Mouse (Mus musculus) liver, embryonic 12.5 days (tissue): ENCODE results near the gene Wdr43. TPM values are rescaled to one million over a fixed set of nuclear protein-coding genes. Genes with fewer than 3 reads are reported as not detected.

Experiments
- ATAC-seq: fragments of 200-750 bp; cut with Nextera tagmentation; 2 replicates; pipeline ENCODE4 v1.8.0; 2017; ENCODE audit warnings: moderate number of reproducible peaks, mild to moderate bottlenecking, moderate library complexity
- H3K27ac ChIP-seq: fragments of 300-500 bp; sonication (generic); 2 replicates; pipeline ENCODE4 v1.5.1; 2016; ENCODE audit warnings: mild to moderate bottlenecking
- H3K27me3 ChIP-seq: fragments of 300-500 bp; sonication (generic); replicated peaks from 2 replicates; pipeline ENCODE4 v1.6.1; 2016; ENCODE audit warnings: mild to moderate bottlenecking, moderate library complexity
- H3K36me3 ChIP-seq: fragments of 300-500 bp; sonication (generic); 2 replicates; pipeline ENCODE4 v1.6.1; 2016; ENCODE audit warnings: mild to moderate bottlenecking, moderate library complexity
- H3K4me1 ChIP-seq: fragments of 300-500 bp; sonication (generic); 2 replicates; pipeline ENCODE4 v1.6.1; 2016
- H3K4me2 ChIP-seq: fragments of 300-500 bp; sonication (generic); 2 replicates; pipeline ENCODE4 v1.6.1; 2016; ENCODE audit warnings: mild to moderate bottlenecking, moderate library complexity
- H3K4me3 ChIP-seq: fragments of 300-500 bp; sonication (generic); 2 replicates; pipeline ENCODE4 v1.5.1; 2016; ENCODE audit warnings: mild to moderate bottlenecking, moderate library complexity
- H3K9ac ChIP-seq: fragments of 300-500 bp; sonication (generic); 2 replicates; pipeline ENCODE4 v1.6.1; 2016; ENCODE audit warnings: mild to moderate bottlenecking, moderate library complexity
- H3K9me3 ChIP-seq: fragments of 300-500 bp; sonication (generic); replicated peaks from 2 replicates; pipeline ENCODE4 v1.6.1; 2016; ENCODE audit warnings: mild to moderate bottlenecking, moderate library complexity
- WGBS: fragments of 180-500 bp; shearing (Covaris S2); methylation state at CpG from one replicate; pipeline ENCODE4 v1.1.7; 2016; ENCODE audit not compliant: insufficient replicate concordance; 5-methylcytosine and 5-hydroxymethylcytosine counted together
- polyA plus RNA-seq: library from polyadenylated mRNA; unstranded; fragments of >200 nt; fragmentation: Nextera tagmentation; extraction: Ambion mirVana; gene quantifications from 2 replicates; pipeline ENCODE4 v1.2.1, GENCODE M21; 2016

Gene Wdr43
- polyA plus RNA-seq: 86.3 and 88.7 TPM in 2 replicates

DNA sequence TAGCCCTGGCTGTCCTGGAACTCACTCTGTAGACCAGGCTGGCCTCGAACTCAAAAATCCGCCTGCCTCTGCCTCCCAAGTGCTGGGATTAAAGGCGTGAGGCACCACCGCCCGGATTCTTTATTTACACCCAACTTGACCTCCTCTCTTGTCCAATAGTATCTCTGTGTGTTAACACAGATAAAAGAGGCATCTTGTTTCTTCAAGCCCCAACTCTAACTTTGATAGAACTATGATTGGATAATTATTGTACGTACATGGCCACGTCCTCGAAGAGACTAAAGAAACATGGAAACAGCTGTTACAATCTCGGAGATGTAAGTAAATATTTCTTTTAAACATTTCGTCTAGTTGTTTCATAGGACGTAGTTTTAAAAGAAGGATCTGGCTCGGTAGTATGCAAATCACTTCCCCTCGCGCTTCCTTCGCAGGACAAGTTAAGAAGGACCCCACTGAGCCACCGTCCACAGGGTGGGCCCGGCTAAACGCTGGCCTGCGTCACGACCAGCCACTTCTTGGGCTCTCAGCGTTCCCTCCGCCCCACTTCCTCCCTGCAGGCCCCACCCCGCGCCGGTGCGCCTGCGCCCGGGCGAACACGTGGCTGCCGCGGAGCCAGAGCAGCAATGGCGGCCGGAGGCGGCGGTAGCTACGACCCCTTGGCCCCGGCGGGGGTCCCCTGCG lies at the start of gene Wdr43:
Gene Wdr43 (plus strand): TSS at position 258 of the 681 bp plus-strand sequence.
- no peaks in the 10 kb centered on the region for H3K9me3 ChIP-seq
- H3K27me3 ChIP-seq: 0 out of 2 replicates have a peak, but pooled peaks cover 3% of the 10 kb centered on the region
- H3K4me2 ChIP-seq: peak within 1 kb of the TSS; percentile 93
- 3% methylated on average over 40 of the region's 40 CpGs for WGBS
- peak within 1 kb of the TSS; percentile 99 for H3K4me3 ChIP-seq
- H3K9ac ChIP-seq: peak within 1 kb of the TSS; percentile 93
- ATAC-seq: peak; percentile 99
- H3K36me3 ChIP-seq: peaks cover 22% of the 10 kb centered on the region
- H3K27ac ChIP-seq: peak within 1 kb of the TSS; percentile 82
- peaks cover 41% of the 10 kb centered on the region for H3K4me1 ChIP-seq

DNA sequence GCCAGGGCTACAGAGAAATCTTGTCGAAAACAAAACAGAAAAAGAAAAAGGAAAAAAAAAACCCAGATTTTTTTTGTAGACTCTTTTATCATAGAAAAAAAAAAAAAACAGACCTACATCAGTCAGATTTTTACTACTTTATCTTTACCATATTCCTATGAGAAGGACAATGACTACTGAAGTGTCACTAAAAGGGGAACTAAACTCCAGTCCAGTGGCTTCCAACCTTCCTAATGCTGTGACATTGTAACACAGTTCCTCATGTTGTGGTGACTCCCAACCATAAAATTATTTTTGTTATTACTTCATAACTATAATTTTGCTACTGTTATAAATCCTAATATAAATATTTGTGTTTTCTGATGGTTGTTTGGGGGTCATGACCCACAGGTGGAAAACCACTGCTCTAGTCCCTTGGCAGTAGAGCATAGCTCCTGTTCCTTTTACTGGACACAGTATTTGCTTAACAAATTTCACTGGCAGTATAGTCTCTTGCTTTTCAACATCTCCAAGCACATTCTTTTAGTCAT lies 36.5 kb upstream of the Wdr43 start:
- no peak for ATAC-seq
- H3K9ac ChIP-seq: no peak overlapping the region
- no peak overlapping the region for H3K27ac ChIP-seq
- H3K9me3 ChIP-seq: no peaks in the 10 kb centered on the region
- H3K36me3 ChIP-seq: no peaks in the 10 kb centered on the region
- no peaks in the 10 kb centered on the region for H3K4me1 ChIP-seq
- H3K4me2 ChIP-seq: no peak overlapping the region
- WGBS: 62% methylated on average over 1 of the region's 1 CpGs
- no peaks in the 10 kb centered on the region for H3K27me3 ChIP-seq
- no peak overlapping the region for H3K4me3 ChIP-seq

DNA sequence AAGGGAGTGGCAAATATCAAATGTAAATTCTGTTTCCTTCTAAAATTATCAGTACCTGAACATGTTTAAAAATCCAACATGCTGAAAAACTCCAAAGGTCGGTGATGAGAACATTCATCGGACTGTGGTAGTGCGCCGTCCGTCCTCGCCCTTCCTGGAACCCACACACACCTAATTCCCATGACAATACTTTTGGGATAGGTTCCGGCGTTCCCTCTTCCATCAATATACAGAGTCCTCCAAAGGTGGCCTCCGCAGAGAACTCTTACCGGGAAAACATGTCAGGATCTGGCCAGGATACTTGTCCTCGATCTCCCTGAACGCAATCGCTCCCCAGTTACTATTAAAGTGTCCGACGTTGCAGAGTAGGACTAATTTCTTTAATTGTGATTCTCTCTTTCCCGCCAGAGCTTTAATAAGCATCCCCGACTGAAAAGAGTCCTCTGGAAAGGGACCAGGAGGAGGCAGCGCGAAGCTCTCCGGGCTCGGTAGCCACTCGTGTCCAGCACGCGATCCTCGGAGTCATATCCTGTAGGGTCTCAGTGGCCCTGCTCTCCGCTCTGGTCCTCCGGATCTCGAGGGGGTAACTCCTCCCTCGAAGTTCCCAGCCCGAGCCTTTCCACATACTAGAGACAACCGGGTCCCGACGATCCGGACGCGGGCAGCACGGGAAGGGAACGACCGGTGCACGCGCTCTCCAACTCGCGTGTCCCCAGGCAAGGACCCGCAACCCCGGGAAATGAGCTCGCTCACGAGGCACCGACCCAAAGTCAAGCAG lies 17.6 kb upstream of the Wdr43 start:
- peak overlapping the region; percentile 84 for H3K4me2 ChIP-seq
- H3K4me1 ChIP-seq: peaks cover 33% of the 10 kb centered on the region
- no peaks in the 10 kb centered on the region for H3K9me3 ChIP-seq
- peak overlapping the region; percentile 81 for H3K27ac ChIP-seq
- peaks cover 7% of the 10 kb centered on the region for H3K36me3 ChIP-seq
- peak overlapping the region; percentile 82 for H3K4me3 ChIP-seq
- H3K9ac ChIP-seq: peak overlapping the region; percentile 83
- WGBS: under 1% methylated on average over 48 of the region's 48 CpGs
- peak; percentile 69 for ATAC-seq
- H3K27me3 ChIP-seq: peaks cover 10% of the 10 kb centered on the region

DNA sequence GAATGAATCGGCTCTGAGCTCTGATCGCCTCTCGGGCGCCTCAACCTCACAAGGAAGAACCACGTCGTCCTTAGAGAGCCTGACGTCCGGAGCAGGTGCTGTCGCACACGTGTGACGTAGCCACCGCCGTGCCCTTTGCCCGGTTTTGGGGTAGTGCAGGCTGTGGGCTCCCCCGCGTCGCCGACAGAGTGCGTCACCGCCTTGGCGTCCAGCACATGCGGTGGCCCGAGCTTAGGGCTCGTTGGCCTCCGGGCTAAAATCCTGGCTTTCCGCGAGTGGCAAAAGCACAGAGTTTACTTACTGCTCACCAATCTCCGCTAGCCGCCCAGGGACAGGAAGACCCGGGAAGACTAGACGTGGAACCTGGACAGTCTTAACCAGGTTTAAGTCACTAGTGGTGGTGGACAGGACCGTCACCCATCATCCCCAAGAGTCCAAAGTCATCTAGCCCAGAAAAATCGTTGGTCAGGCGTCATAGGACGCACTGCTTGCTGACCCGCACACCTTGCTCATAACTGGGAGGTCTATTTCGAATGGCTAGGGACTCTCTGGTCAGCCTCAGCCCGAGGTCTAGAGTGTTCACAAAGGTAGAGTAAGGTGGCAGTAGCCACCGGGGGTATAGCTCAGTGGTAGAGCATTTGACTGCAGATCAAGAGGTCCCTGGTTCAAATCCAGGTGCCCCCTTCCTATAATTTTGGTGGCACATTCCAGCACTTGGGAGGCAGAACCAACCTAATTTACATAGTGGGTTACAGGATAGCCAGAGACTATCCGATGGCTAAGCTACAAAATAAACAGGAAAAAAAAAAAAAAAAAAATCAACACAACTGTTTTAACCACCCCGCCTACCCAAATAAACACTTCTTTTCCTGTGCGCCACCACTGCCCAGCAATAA lies 16.8 kb upstream of the Wdr43 start:
- ATAC-seq: peak; percentile 97
- Histone ChIP-seq H3K4me3 (peak overlapping the region; percentile 82), H3K4me2 (peak overlapping the region; percentile 84), H3K27ac (peak overlapping the region; percentile 81), H3K9ac (peak overlapping the region; percentile 83), H3K9me3 (no peaks in the 10 kb centered on the region), H3K4me1 (peaks cover 33% of the 10 kb centered on the region), H3K36me3 (peaks cover 3% of the 10 kb centered on the region; the same call in 1 of the 2 replicates), H3K27me3 (peaks cover 18% of the 10 kb centered on the region)
- 4% methylated on average over 42 of the region's 42 CpGs for whole genome bisulfite sequencing

DNA sequence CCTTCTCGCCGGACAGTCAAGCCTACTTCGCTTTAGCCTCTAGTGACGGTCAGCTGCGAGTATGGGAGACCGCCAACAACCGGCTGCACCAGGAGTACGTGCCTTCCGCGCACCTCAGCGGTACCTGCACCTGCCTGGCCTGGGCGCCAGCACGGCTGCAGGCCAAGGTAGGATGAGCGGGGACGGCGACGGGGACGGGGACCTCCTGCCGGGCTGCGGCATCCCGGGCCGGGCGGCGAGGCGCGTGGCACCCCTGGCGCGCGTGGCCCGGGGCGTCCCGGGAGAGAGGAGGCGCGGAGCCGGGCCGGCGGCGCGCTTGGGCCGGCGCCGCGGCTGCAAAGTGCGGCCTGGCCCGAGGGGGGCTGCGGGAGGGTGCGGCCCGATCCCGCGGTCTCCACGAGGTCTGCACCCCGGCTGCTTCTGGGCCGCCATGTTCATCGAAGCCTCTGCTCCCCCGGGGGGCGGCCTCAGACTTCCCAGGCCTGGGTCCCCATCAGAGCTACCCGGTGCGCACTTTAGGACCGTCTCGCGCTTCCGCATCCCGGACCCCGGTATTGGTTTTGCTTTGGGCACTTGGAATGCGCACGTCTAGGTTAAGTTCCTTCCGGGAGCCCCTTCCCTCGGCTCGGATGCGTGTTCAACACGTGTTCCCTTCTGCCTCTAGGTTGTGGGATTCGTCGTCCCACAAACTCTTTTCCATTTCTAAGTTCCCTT lies 781 bp downstream of the Wdr43 start:
- ATAC-seq: peak; percentile 54
- H3K36me3 ChIP-seq: peaks cover 23% of the 10 kb centered on the region
- peak overlapping the region; percentile 82 for H3K27ac ChIP-seq
- H3K4me3 ChIP-seq: peak overlapping the region; percentile 99
- no peaks in the 10 kb centered on the region for H3K9me3 ChIP-seq
- peak overlapping the region; percentile 93 for H3K9ac ChIP-seq
- H3K4me1 ChIP-seq: peaks cover 47% of the 10 kb centered on the region
- H3K4me2 ChIP-seq: peak overlapping the region; percentile 93
- 0 out of 2 replicates have a peak, but pooled peaks cover 3% of the 10 kb centered on the region for H3K27me3 ChIP-seq
- WGBS: under 1% methylated on average over 68 of the region's 73 CpGs

DNA sequence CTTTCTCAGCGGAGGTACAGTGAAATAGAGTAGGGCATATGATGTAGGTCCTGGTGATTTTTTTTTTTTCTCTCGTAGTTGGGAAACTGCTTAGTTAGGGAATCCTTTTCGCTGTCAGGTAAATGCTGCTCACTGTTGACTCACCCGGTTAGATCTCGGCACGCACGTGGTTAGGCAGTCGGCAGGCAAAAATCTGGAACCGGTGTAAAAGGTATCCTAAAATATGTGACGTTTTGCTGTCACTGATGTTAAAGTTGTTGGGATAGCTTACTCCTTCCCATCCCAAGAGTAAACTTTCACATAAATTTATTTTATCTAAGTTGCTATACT lies 1.3 kb downstream of the Wdr43 start:
- 0% methylated on average over 10 of the region's 10 CpGs for WGBS
- peak overlapping the region; percentile 93 for H3K9ac ChIP-seq
- H3K4me2 ChIP-seq: peak overlapping the region; percentile 93
- H3K36me3 ChIP-seq: peaks cover 23% of the 10 kb centered on the region
- H3K4me3 ChIP-seq: peak overlapping the region; percentile 99
- H3K4me1 ChIP-seq: peaks cover 51% of the 10 kb centered on the region
- peak overlapping the region; percentile 82 for H3K27ac ChIP-seq
- 0 out of 2 replicates have a peak, but pooled peaks cover 3% of the 10 kb centered on the region for H3K27me3 ChIP-seq
- ATAC-seq: no peak
- H3K9me3 ChIP-seq: no peaks in the 10 kb centered on the region

DNA sequence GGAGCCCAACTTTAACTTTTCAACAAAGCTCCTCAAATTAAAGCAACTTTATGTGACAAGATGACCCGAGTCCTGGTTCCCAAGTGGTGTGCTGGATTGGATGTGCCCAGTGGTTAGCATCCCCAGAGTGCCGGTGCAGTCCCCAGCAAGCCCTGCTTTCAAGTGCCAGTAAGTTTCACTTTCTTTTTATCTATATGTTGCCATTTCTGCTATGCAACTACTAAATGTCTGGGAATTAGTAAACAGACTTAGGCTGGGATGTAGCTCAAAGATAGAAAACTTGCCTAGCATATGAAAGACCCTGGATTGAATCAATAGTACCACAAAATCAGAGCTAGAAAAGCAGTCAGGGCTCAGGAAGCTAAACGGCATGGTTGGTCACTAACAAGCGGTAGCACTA lies 2.3 kb downstream of the Wdr43 start:
- Histone ChIP-seq H3K4me2 (peak overlapping the region; percentile 93), H3K9me3 (no peaks in the 10 kb centered on the region), H3K27me3 (no peaks in the 10 kb centered on the region), H3K36me3 (peaks cover 23% of the 10 kb centered on the region), H3K4me1 (peaks cover 58% of the 10 kb centered on the region), H3K9ac (peak overlapping the region; percentile 93), H3K4me3 (peak overlapping the region; percentile 99), H3K27ac (0 out of 2 replicates have a peak overlapping the region, but pooled peaks have one; percentile 45)
- no peak for ATAC-seq
- 26% methylated on average over 4 of the region's 4 CpGs for WGBS

DNA sequence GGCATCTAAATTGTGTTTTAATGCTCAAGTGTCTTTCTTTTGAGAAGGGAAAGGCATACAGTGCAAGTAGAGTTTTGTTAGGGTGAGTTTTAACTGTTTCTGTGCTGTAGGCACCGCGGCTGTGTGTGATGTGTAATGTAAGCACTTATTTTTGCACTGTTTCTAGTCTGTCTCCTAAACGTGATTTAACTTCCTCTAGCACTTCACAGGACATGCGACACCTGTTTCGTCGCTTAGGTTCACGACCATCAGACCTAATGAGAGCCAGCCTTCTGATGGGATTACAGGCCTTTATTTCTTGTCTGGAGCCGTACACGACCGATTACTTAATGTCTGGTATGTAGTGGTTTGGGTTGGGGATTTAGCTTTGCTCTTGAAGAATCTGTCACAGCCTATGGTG lies 16.1 kb downstream of the Wdr43 start:
- no peaks in the 10 kb centered on the region for H3K4me1 ChIP-seq
- WGBS: 83% methylated on average over 10 of the region's 10 CpGs
- no peak overlapping the region for H3K9ac ChIP-seq
- no peak overlapping the region for H3K4me2 ChIP-seq
- no peak overlapping the region for H3K4me3 ChIP-seq
- no peak for ATAC-seq
- H3K27me3 ChIP-seq: no peaks in the 10 kb centered on the region
- no peak overlapping the region for H3K27ac ChIP-seq
- H3K9me3 ChIP-seq: no peaks in the 10 kb centered on the region
- peaks cover 95% of the 10 kb centered on the region for H3K36me3 ChIP-seq

DNA sequence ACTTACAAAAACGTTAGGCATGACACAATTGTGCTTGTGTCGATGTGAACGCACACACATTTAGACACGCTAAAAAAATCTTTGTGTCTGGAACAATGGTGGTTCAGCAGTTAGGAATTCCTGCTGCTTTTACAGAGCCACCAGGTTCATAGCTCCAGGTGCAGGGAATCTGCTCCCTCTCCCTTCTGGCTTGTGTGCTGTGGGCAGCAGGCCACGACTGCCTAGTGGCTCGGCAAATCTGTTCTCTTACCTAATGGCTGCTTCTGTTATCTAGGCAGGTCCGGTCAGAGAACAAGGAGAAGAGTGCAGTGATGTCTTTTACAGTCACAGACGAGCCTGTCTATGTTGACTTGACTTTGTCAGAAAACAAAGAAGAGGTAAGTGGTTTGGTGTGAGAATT lies 17.7 kb downstream of the Wdr43 start:
- Histone ChIP-seq H3K27ac (no peak overlapping the region), H3K9me3 (no peaks in the 10 kb centered on the region), H3K4me2 (no peak overlapping the region), H3K27me3 (no peaks in the 10 kb centered on the region), H3K4me1 (no peaks in the 10 kb centered on the region), H3K9ac (no peak overlapping the region), H3K4me3 (no peak overlapping the region), H3K36me3 (peaks cover 95% of the 10 kb centered on the region)
- 77% methylated on average over 8 of the region's 8 CpGs for WGBS
- no peak for ATAC-seq

DNA sequence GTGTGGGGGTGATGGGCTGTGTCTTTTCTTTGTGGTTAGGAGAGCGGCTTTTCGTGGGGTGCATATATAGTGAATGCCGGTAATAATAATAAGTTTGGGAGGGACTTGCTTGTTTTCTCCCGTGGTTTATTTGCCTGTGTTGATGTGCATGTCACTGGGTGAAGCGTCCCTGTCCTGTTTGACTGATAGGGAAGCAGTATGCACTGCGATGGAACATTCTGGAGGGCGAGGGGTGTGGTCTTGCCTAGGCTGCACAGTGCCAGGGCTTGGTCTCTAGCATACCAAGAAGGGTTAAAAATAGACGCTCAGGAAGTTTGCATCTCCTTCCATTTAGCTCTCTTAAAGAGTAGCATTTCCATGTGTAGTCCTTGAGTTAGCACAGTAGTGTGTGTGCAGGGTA lies 21.1 kb downstream of the Wdr43 start:
- no peak overlapping the region for H3K4me2 ChIP-seq
- H3K9ac ChIP-seq: no peak overlapping the region
- ATAC-seq: no peak
- 88% methylated on average over 8 of the region's 8 CpGs for WGBS
- H3K27ac ChIP-seq: no peak overlapping the region
- H3K36me3 ChIP-seq: peaks cover 96% of the 10 kb centered on the region
- no peaks in the 10 kb centered on the region for H3K27me3 ChIP-seq
- H3K4me3 ChIP-seq: no peak overlapping the region
- no peaks in the 10 kb centered on the region for H3K9me3 ChIP-seq
- H3K4me1 ChIP-seq: no peaks in the 10 kb centered on the region

DNA sequence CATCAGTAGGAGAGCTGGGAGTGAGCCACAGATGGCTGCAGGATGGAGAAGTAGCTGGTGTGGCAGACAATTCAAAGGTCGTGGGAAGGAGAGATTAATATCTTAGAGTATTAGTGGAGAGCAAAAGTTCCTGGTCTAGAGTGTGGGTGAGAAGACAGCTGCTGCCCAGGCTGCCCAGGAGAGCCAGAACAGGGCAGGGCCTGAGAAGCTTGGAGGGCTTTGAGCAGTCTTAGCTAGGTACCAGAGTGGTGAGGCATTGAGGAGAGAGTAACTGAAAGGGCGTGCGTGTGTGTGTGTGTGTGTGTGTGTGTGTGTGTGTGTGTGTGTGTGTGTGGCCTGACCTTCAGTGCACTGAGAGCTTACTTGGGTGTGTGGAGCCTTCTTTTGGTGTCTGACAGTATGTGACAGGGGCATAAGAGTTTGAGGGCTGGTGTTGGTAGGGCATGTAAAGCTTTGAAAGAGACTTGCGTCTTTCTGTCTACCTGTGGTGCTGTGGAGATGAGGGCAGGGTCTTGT lies 22.1 kb downstream of the Wdr43 start:
- Histone ChIP-seq H3K27me3 (no peaks in the 10 kb centered on the region), H3K27ac (no peak overlapping the region), H3K4me2 (no peak overlapping the region), H3K4me1 (no peaks in the 10 kb centered on the region), H3K9me3 (no peaks in the 10 kb centered on the region), H3K4me3 (no peak overlapping the region), H3K36me3 (peaks cover 98% of the 10 kb centered on the region), H3K9ac (0 out of 2 replicates have a peak overlapping the region, but pooled peaks have one; percentile 13)
- 66% methylated on average over 4 of the region's 4 CpGs for WGBS
- ATAC-seq: no peak
